Mouse (Mus musculus): ENCODE results near the gene Gnaz. TPM values are rescaled to one million over a fixed set of nuclear protein-coding genes. Genes with fewer than 3 reads are reported as not detected.
A peak's percentile ranks its signal among the peaks of the same experiment; 100 is the strongest.

Gene Gnaz
- polyA plus RNA-seq, 1 experiment from 2014 or later = 5.6 TPM

- TF ChIP-seq CTCF (IDR thresholded peaks at IDR 0.05) = no peak
- ChIA-PET POLR2A (no interaction called here), CTCF (no interaction called here)
- DNase-seq (ENCODE audit: low read depth, low spot score) (no peak), ATAC-seq (no peak)
- in situ Hi-C loops (cut with MboI; ENCODE audit: low pct_unique_long_range_greater_than_20kb) = no loop called here
- H3K27me3 ChIP-seq = peaks cover 9% of the 10 kb centered on the region
Measured at GRCm38 (mm10) chr10:74932487-74932886, 34.5 kb upstream of the Gnaz start.

- in situ Hi-C loops (cut with MboI; ENCODE audit: low pct_unique_long_range_greater_than_20kb) = no loop called here
- TF ChIP-seq CTCF (IDR thresholded peaks at IDR 0.05) = no peak
- CTCF ChIA-PET = no interaction called here
- POLR2A ChIA-PET = no interaction called here
- peaks cover 9% of the 10 kb centered on the region for H3K27me3 ChIP-seq
- ATAC-seq = no peak
- DNase-seq (ENCODE audit: low read depth, low spot score) = no peak
Measured at GRCm38 (mm10) chr10:74933548-74934190, 33.3 kb upstream of the Gnaz start.

GRCm38 (mm10) chr10:74934521-74934920 is 32.5 kb upstream of the Gnaz start:
- peaks cover 9% of the 10 kb centered on the region for H3K27me3 ChIP-seq
- TF ChIP-seq CTCF (IDR thresholded peaks at IDR 0.05) = no peak
- POLR2A ChIA-PET = no interaction called here
- no peak for ATAC-seq
- CTCF ChIA-PET = interaction anchor here (0.9 to 1.0 kb wide), 2 partner anchors 16 to 125 kb away, joined by 3 read pairs; no protein-coding TSS in a partner anchor
- in situ Hi-C loops (cut with MboI; ENCODE audit: low pct_unique_long_range_greater_than_20kb) = no loop called here
- no peak for DNase-seq (ENCODE audit: low read depth, low spot score)

- TF ChIP-seq CTCF (IDR thresholded peaks at IDR 0.05) = no peak
- POLR2A ChIA-PET = no interaction called here
- in situ Hi-C loops (cut with MboI; ENCODE audit: low pct_unique_long_range_greater_than_20kb) = no loop called here
- CTCF ChIA-PET = interaction anchor here (0.9 to 1.0 kb wide), 2 partner anchors 17 to 124 kb away, joined by 3 read pairs; no protein-coding TSS in a partner anchor
- DNase-seq (ENCODE audit: low read depth, low spot score) (no peak), ATAC-seq (no peak)
- peaks cover 9% of the 10 kb centered on the region for H3K27me3 ChIP-seq
Measured at GRCm38 (mm10) chr10:74935016-74935415, 32.0 kb upstream of the Gnaz start.

- ChIA-PET POLR2A (no interaction called here), CTCF (no interaction called here)
- in situ Hi-C loops (cut with MboI; ENCODE audit: low pct_unique_long_range_greater_than_20kb) = no loop called here
- no peak for DNase-seq (ENCODE audit: low read depth, low spot score)
- H3K27me3 ChIP-seq = no peaks in the 10 kb centered on the region
- no peak for TF ChIP-seq CTCF (IDR thresholded peaks at IDR 0.05)
- ATAC-seq = peak; percentile 32
Measured at GRCm38 (mm10) chr10:74937003-74937790, 29.8 kb upstream of the Gnaz start.

GRCm38 (mm10) chr10:74938410-74938809 is 28.6 kb upstream of the Gnaz start:
- in situ Hi-C loops (cut with MboI; ENCODE audit: low pct_unique_long_range_greater_than_20kb) = no loop called here
- no peak for TF ChIP-seq CTCF (IDR thresholded peaks at IDR 0.05)
- DNase-seq (ENCODE audit: low read depth, low spot score) = no peak
- ChIA-PET POLR2A (no interaction called here), CTCF (no interaction called here)
- H3K27me3 ChIP-seq = peaks cover 3% of the 10 kb centered on the region
- ATAC-seq = no peak

GRCm38 (mm10) chr10:74939300-74939699 is 27.7 kb upstream of the Gnaz start:
- ATAC-seq = no peak
- no peak for DNase-seq (ENCODE audit: low read depth, low spot score)
- CTCF ChIA-PET = no interaction called here
- in situ Hi-C loops (cut with MboI; ENCODE audit: low pct_unique_long_range_greater_than_20kb) = no loop called here
- no peak for TF ChIP-seq CTCF (IDR thresholded peaks at IDR 0.05)
- POLR2A ChIA-PET = no interaction called here
- H3K27me3 ChIP-seq = peaks cover 6% of the 10 kb centered on the region

- TF ChIP-seq CTCF (IDR thresholded peaks at IDR 0.05) = no peak
- DNase-seq (ENCODE audit: low read depth, low spot score) (no peak), ATAC-seq (no peak)
- ChIA-PET POLR2A (no interaction called here), CTCF (no interaction called here)
- in situ Hi-C loops (cut with MboI; ENCODE audit: low pct_unique_long_range_greater_than_20kb) = loop anchor here (5.0 kb wide), 2 partner anchors 82 to 212 kb away; no protein-coding TSS in a partner anchor
- peaks cover 11% of the 10 kb centered on the region for H3K27me3 ChIP-seq
Measured at GRCm38 (mm10) chr10:74940795-74941194, 26.2 kb upstream of the Gnaz start.

- H3K27me3 ChIP-seq = peaks cover 17% of the 10 kb centered on the region
- POLR2A ChIA-PET = no interaction called here
- in situ Hi-C loops (cut with MboI; ENCODE audit: low pct_unique_long_range_greater_than_20kb) = no loop called here
- ATAC-seq = peak; percentile 19
- no peak for DNase-seq (ENCODE audit: low read depth, low spot score)
- CTCF ChIA-PET = interaction anchor here (0.7 kb wide), 1 partner anchor 11 kb away, joined by 3 read pairs; no protein-coding TSS in a partner anchor
- TF ChIP-seq CTCF (IDR thresholded peaks at IDR 0.05) = no peak
Measured at GRCm38 (mm10) chr10:74952830-74953443, 14.0 kb upstream of the Gnaz start.

GRCm38 (mm10) chr10:74964380-74964779 is 2.6 kb upstream of the Gnaz start:
- H3K27me3 ChIP-seq = peaks cover 29% of the 10 kb centered on the region
- no peak for TF ChIP-seq CTCF (IDR thresholded peaks at IDR 0.05)
- POLR2A ChIA-PET = no interaction called here
- CTCF ChIA-PET = interaction anchor here (1.1 to 1.3 kb wide), 3 partner anchors 9 to 57 kb away, joined by 3 to 4 read pairs (median 3); no protein-coding TSS in a partner anchor
- no peak for ATAC-seq
- no peak for DNase-seq (ENCODE audit: low read depth, low spot score)
- in situ Hi-C loops (cut with MboI; ENCODE audit: low pct_unique_long_range_greater_than_20kb) = no loop called here
